Mouse (Mus musculus) hindbrain, embryonic 11.5 days (tissue): Measurements from ENCODE around the gene Spi1. TPM values are rescaled to one million over a fixed set of nuclear protein-coding genes. Genes with fewer than 3 reads are reported as not detected.

Source experiments
- ATAC-seq: fragments of 200-750 bp; cut with Nextera tagmentation; 2 replicates; pipeline ENCODE4 v1.8.0; 2017; ENCODE audit warnings: mild to moderate bottlenecking, moderate TSS enrichment, moderate library complexity; ENCODE audit not compliant: low FRiP score
- DNase-seq: peaks from one replicate; pipeline ENCODE4 v3.0.0-alpha.2; 2015; ENCODE audit warnings: low spot score
- H3K27ac ChIP-seq: fragments of 300-500 bp; sonication (generic); 2 replicates; pipeline ENCODE4 v1.5.1; 2014; ENCODE audit warnings: mild to moderate bottlenecking, low read depth, low read length
- H3K27me3 ChIP-seq: fragments of 300-500 bp; sonication (generic); 2 replicates; pipeline ENCODE4 v1.6.1; 2014; ENCODE audit warnings: mild to moderate bottlenecking, low read length, moderate library complexity, mixed read lengths; ENCODE audit not compliant: control insufficient read depth, insufficient read depth
- H3K36me3 ChIP-seq: fragments of 300-500 bp; sonication (generic); 2 replicates; pipeline ENCODE4 v1.6.1; 2014; ENCODE audit warnings: mild to moderate bottlenecking, low read length, moderate library complexity, mixed read lengths; ENCODE audit not compliant: control insufficient read depth, insufficient read depth
- H3K4me1 ChIP-seq: fragments of 300-500 bp; sonication (generic); replicated peaks from 2 replicates; pipeline ENCODE4 v1.6.1; 2014; ENCODE audit warnings: low read length, mixed read lengths; ENCODE audit not compliant: control insufficient read depth, insufficient read depth
- H3K4me2 ChIP-seq: fragments of 300-500 bp; sonication (generic); replicated peaks from 2 replicates; pipeline ENCODE4 v1.6.1; 2014; ENCODE audit warnings: mild to moderate bottlenecking, low read depth, low read length
- H3K4me3 ChIP-seq: fragments of 300-500 bp; sonication (generic); 2 replicates; pipeline ENCODE4 v1.5.1; 2014; ENCODE audit warnings: low read depth, low read length
- H3K9ac ChIP-seq: fragments of 300-500 bp; sonication (generic); 2 replicates; pipeline ENCODE4 v1.6.1; 2014; ENCODE audit warnings: low read depth, low read length
- H3K9me3 ChIP-seq: fragments of 300-500 bp; sonication (generic); 2 replicates; pipeline ENCODE4 v1.6.1; 2016; ENCODE audit warnings: low read length; ENCODE audit not compliant: control insufficient read depth
- WGBS: fragments of 180-500 bp; shearing (Covaris S2); extraction: QIAGEN DNeasy Blood & Tissue Kit; methylation state at CpG from one replicate; pipeline ENCODE4 v1.1.7; 2014; 5-methylcytosine and 5-hydroxymethylcytosine counted together
- polyA plus RNA-seq: library from polyadenylated mRNA; unstranded; fragments of >200 nt; fragmentation: Nextera tagmentation; extraction: Ambion mirVana; gene quantifications from 2 replicates; pipeline ENCODE4 v1.2.1, GENCODE M21; 2014

The Spi1 gene
- polyA plus RNA-seq, 1 experiment from 2014 or later = 3.0 TPM

- no peak for DNase-seq
- Histone ChIP-seq H3K36me3 (no peaks in the 10 kb centered on the region), H3K27ac (no peak overlapping the region), H3K9me3 (no peaks in the 10 kb centered on the region), H3K27me3 (no peaks in the 10 kb centered on the region), H3K4me1 (no peaks in the 10 kb centered on the region), H3K9ac (no peak overlapping the region), H3K4me3 (no peak overlapping the region), H3K4me2 (no peak overlapping the region)
- 81% methylated on average over 3 of the region's 3 CpGs for WGBS
- no peak for ATAC-seq
These were observed 49.8 kb downstream of the Spi1 start for GRCm38 (mm10) chr2:91132035-91132434.

- H3K9me3 ChIP-seq = no peaks in the 10 kb centered on the region
- H3K27me3 ChIP-seq = no peaks in the 10 kb centered on the region
- DNase-seq (no peak), ATAC-seq (no peak)
- no peak overlapping the region for H3K4me3 ChIP-seq
- no peaks in the 10 kb centered on the region for H3K4me1 ChIP-seq
- WGBS = 84% methylated on average over 11 of the region's 11 CpGs
- H3K4me2 ChIP-seq = no peak overlapping the region
- H3K36me3 ChIP-seq = no peaks in the 10 kb centered on the region
- H3K27ac ChIP-seq = no peak overlapping the region
- H3K9ac ChIP-seq = no peak overlapping the region
These were observed 54.6 kb downstream of the Spi1 start for GRCm38 (mm10) chr2:91136513-91137412.

- ATAC-seq (no peak), DNase-seq (no peak)
- Histone ChIP-seq H3K36me3 (no peaks in the 10 kb centered on the region), H3K4me1 (no peaks in the 10 kb centered on the region), H3K9me3 (no peaks in the 10 kb centered on the region), H3K27me3 (no peaks in the 10 kb centered on the region), H3K4me3 (no peak overlapping the region), H3K9ac (no peak overlapping the region), H3K27ac (no peak overlapping the region), H3K4me2 (no peak overlapping the region)
- 85% methylated on average over 6 of the region's 6 CpGs for WGBS
These were observed 55.3 kb downstream of the Spi1 start for GRCm38 (mm10) chr2:91137481-91137880.

GRCm38 (mm10) chr2:91139311-91139710, 57.1 kb downstream of the Spi1 start:
- WGBS = 73% methylated on average over 5 of the region's 5 CpGs
- DNase-seq (no peak), ATAC-seq (no peak)
- Histone ChIP-seq H3K36me3 (no peaks in the 10 kb centered on the region), H3K4me2 (no peak overlapping the region), H3K9me3 (no peaks in the 10 kb centered on the region), H3K4me1 (no peaks in the 10 kb centered on the region), H3K27ac (no peak overlapping the region), H3K9ac (no peak overlapping the region), H3K27me3 (no peaks in the 10 kb centered on the region), H3K4me3 (no peak overlapping the region)

- Histone ChIP-seq H3K4me1 (no peaks in the 10 kb centered on the region), H3K9ac (no peak overlapping the region), H3K9me3 (no peaks in the 10 kb centered on the region), H3K4me2 (no peak overlapping the region), H3K27ac (no peak overlapping the region), H3K36me3 (no peaks in the 10 kb centered on the region), H3K4me3 (no peak overlapping the region), H3K27me3 (no peaks in the 10 kb centered on the region)
- DNase-seq (no peak), ATAC-seq (no peak)
- 73% methylated on average over 8 of the region's 8 CpGs for WGBS
These were observed 57.6 kb downstream of the Spi1 start for GRCm38 (mm10) chr2:91139764-91140163.

GRCm38 (mm10) chr2:91142920-91143319, 60.7 kb downstream of the Spi1 start:
- Histone ChIP-seq H3K9me3 (no peaks in the 10 kb centered on the region), H3K27me3 (no peaks in the 10 kb centered on the region), H3K27ac (no peak overlapping the region), H3K36me3 (no peaks in the 10 kb centered on the region), H3K4me1 (no peaks in the 10 kb centered on the region), H3K4me2 (no peak overlapping the region), H3K9ac (no peak overlapping the region), H3K4me3 (no peak overlapping the region)
- ATAC-seq = no peak
- no peak for DNase-seq
- 88% methylated on average over 6 of the region's 6 CpGs for WGBS

- no peak for DNase-seq
- ATAC-seq = no peak
- Histone ChIP-seq H3K9me3 (no peaks in the 10 kb centered on the region), H3K4me1 (no peaks in the 10 kb centered on the region), H3K27ac (no peak overlapping the region), H3K9ac (no peak overlapping the region), H3K4me3 (no peak overlapping the region), H3K27me3 (no peaks in the 10 kb centered on the region), H3K36me3 (no peaks in the 10 kb centered on the region), H3K4me2 (no peak overlapping the region)
- WGBS = 97% methylated on average over 11 of the region's 11 CpGs
These were observed 61.2 kb downstream of the Spi1 start for GRCm38 (mm10) chr2:91143401-91143800.

GRCm38 (mm10) chr2:91148101-91148500, 65.9 kb downstream of the Spi1 start:
- no peak for DNase-seq
- Histone ChIP-seq H3K27ac (no peak overlapping the region), H3K9me3 (no peaks in the 10 kb centered on the region), H3K4me2 (no peak overlapping the region), H3K4me3 (no peak overlapping the region), H3K9ac (no peak overlapping the region), H3K4me1 (no peaks in the 10 kb centered on the region), H3K27me3 (no peaks in the 10 kb centered on the region), H3K36me3 (no peaks in the 10 kb centered on the region)
- no peak for ATAC-seq

GRCm38 (mm10) chr2:91151331-91151730, 69.1 kb downstream of the Spi1 start:
- H3K27ac ChIP-seq = no peak overlapping the region
- WGBS = 86% methylated on average over 1 of the region's 1 CpGs

More at GRCm38 (mm10) chr2:91151331-91151730, 69.1 kb downstream of the Spi1 start:
- Histone ChIP-seq H3K9me3 (no peaks in the 10 kb centered on the region), H3K9ac (no peak overlapping the region), H3K4me2 (no peak overlapping the region), H3K4me1 (no peaks in the 10 kb centered on the region), H3K4me3 (no peak overlapping the region), H3K36me3 (no peaks in the 10 kb centered on the region), H3K27me3 (no peaks in the 10 kb centered on the region)
- ATAC-seq (no peak), DNase-seq (no peak)
